Comparison of ENCODE assay signal across 16 mouse cellular contexts in genomic region chr12:14687263-14687662, GRCm38 (mm10).
DNase-seq lines count a peak whose midpoint lies in the region.
"Had no signal": no experiment of that assay in that cellular context is flagged by ENCODE, and none has a peak within 500 bp of the region (broad histone marks: within the 10 kb centered on the region; RNA-seq: fewer than 3 reads in every experiment).

No protein-coding gene starts in this region.

- peak; percentile 60 to 74 for DNase-seq in frontal cortex, adult 2 months (ENCODE audit: extremely low spot score in 1 of 2, low spot score in 1 of 2)
- peak; percentile 43 to 51 for DNase-seq in left cerebral cortex, adult 18-20 months (ENCODE audit: low spot score in 2 of 2)
- DNase-seq in right cerebral cortex, adult 2 months (ENCODE audit: low spot score in 2 of 2), result peak; percentile 28 to 36
- DNase-seq in cerebellum, postnatal 10 days, result no peak
- no peak for DNase-seq in embryo, embryonic 10 days (ENCODE audit: low spot score)
- no peak for DNase-seq in liver
- DNase-seq in lung, postnatal 4 days, result no peak
- DNase-seq: adrenal gland, adult 2 months; cerebellum, adult 18-20 months; cerebellum, postnatal 25 days; gastrocnemius, postnatal 36 days; heart, adult 2 months; heart, postnatal 14 days; kidney, adult 11 months; lung, adult 2 months; lung, postnatal 14 days had no signal

Comparison
In these comparisons a context has a peak if more than half of its experiments do, and no peak if none do; other contexts are left out.
1. DNase-seq: peak in frontal cortex, adult 2 months (2 of 2), left cerebral cortex, adult 18-20 months (2 of 2) and right cerebral cortex, adult 2 months (2 of 2); none in cerebellum, postnatal 10 days (0 of 2), embryo, embryonic 10 days (single experiment), liver (single experiment) and lung, postnatal 4 days (0 of 2).